Mouse (Mus musculus) CH12.LX (cell line): Measurements from ENCODE around the gene Grip1.

Source experiments
- EP300 ChIP-seq: IDR thresholded peaks from 2 replicates; pipeline ENCODE4 v1.6.1; 2011; ENCODE audit warnings: low read length, improper control_type of control experiment
- MYC ChIP-seq: IDR thresholded peaks from 2 replicates; pipeline ENCODE4 v1.6.1; 2011; ENCODE audit warnings: low read depth, mild to moderate bottlenecking, improper control_type of control experiment, low read length
- POLR2A ChIP-seq: IDR thresholded peaks from 2 replicates; pipeline ENCODE4 v1.6.1; 2011; ENCODE audit warnings: low read depth, mild to moderate bottlenecking, improper control_type of control experiment, low read length

DNA sequence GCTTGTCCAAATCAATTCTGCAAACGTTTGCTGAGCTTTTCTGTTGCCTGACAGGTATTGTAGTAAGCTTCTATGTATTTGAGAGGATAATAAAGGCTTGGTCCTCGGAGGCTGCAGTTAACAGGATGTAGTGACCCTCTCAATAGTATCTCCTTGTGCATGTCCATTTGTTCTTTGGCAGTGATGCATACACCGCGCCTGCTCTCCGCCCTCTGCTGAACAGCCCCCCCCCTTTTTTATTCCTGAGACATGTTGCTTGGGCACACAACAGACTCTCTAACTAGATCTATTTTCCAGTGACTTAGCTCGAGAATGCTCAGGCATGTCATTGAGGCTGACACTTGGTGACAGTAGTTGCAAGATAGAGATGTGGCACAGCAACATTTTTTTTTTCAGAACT lies 582.2 kb downstream of the Grip1 start:
- no peak for TF ChIP-seq POLR2A
- TF ChIP-seq MYC, result no peak
- TF ChIP-seq EP300, result no peak
